Mouse (Mus musculus): ENCODE measurements around the gene Gabbr2.
A peak's percentile ranks its signal among the peaks of the same experiment; 100 is the strongest.

Gene Gabbr2

DNA sequence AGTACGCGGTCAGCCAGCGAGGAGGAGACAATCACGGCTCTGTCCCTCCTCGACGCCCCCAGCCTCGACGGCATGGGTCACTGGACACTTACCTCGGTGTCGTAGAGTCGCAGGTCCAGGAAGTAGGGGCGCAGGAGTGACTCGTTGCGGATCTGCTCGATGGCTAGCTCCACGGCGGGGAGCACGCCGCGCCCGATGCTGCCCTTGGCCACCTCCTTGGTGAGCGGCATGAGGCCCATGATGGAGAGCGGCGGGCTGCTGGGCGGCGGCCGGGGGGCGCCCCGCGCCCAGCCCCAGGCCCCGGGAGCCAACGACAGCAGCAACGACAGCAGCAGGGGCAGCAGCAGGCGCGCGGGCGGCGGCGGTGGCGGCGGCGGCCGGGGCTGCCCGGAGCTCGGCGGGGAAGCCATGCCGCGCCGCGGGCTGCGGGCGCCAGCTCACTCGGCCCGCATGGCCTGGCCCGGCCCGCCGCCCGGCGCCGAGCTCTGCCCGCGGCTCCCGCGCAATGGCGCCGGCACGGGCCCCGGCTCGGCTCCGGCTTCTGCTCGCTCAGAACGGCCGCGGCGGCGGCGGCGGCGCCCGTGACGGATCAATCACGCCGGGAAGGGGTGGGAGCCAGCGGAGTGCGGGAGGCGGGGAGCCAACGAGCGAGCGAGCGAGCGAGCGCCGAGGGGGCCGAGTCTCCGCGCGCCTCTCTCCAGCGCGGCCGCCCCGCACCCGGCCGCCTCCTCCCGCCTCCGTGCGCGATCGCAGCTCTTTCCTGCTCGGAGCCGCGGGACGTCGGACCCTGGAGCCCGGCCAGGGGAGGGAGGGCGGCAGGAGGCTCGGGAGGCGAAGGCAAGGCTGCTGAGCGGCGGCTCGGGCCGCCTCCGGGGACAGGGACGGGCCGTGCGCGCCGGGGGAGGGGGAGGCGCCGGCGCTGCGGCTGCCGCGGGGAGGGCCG is at the start of gene Gabbr2:
TSS of gene Gabbr2 (minus strand) at position 858 of the 943 bp plus-strand sequence.
- peak; percentile 43 for DNase-seq (ENCODE audit: low spot score)

DNA sequence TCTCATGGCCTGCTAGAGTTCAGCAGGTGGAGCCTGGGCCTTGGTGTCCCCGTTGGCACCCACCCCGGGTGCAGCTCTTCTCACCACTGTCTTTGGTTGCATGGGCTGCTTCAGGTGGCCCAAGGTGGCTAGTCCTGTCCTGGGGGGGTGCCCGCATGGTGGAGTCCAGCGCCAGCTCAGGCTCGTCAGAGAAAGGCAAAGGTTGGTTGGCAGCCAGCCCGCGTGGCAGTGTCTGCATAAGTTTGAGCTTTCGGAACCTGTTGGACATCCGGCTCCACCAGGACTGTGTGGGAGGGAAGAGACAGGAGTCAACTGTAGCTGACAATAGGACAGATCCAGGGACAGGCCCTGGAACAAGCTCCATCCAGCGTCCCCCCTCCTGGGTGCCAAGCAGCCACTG is 47.9 kb upstream of the Gabbr2 start:
- no peak for DNase-seq (ENCODE audit: low spot score)

DNA sequence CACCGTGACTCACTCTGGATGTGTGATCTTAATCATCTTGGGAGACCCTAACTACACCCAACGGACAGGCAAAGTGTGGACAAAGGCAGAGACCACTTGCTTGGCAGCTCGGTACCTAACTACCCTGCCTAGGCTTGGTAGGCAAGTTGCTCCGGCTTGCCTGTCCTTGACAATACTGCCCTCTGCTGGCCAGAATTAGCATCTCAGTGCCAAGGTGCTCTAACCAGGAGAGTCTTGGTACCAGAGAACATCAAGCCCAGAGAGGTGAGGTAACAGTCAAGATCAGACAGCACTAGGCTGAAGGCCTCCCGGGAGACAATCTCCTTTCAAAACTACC is 45.6 kb upstream of the Gabbr2 start:
- peak; percentile 89 for DNase-seq (ENCODE audit: low spot score)

DNA sequence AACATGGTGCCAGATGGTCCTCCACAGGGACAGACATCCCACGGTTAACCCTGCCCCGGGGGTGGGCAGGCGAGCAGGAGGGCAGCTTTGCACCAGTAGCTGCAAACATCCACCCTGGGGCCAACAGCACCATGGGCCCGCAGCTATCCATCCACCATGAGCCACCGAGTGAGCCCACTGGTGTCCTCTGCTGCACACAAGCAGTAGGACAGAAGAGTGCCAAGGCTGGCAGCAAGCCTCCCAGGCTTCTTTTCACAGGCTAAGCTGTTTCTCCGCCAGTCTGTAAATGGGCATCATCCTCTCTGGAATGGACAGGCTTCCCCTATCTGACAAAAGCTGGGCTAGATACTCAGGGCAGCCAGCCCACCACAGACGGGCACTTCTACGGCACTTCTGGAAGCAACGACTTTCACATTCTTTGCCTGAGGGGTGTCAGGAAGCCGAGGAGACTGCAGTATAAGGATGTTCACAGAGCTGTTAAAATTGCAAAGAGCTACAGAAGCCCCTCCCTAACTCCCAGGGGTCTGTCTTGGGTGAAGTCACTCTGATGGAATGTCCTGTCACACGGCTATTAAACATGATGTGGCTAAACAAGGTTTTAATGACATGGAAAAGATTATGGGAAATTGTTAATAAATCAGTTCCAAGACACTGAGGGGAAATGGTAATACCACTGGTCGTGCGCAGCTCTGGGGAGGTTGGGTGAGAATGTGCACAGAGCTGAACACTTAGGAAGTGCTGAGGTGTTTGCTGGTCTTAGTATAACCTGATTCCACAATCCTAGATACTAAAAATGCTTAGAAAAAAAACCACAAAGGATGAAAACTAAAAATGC is 45.0 kb upstream of the Gabbr2 start:
- DNase-seq (ENCODE audit: low spot score), result peak; percentile 52

DNA sequence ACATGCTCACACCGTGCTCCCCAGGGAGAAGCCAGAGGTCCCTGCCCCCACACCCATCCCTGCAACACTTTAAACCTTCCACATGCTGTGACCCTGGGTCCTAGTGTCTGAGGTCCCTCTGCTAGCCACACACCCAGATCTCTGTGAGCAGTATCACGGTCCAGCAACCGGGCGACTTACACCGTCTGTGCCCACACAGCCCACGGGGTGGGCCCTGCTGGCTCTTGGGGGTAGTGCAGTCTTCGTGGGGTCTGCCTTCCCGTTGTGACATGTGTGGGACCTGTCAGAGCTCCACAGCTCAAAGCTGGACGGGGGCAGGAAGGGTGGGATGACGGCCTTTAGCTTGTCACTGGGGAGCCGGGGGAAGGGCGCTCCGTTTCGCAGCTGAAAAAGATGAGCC is 43.9 kb upstream of the Gabbr2 start:
- DNase-seq (ENCODE audit: low spot score), result peak; percentile 28

DNA sequence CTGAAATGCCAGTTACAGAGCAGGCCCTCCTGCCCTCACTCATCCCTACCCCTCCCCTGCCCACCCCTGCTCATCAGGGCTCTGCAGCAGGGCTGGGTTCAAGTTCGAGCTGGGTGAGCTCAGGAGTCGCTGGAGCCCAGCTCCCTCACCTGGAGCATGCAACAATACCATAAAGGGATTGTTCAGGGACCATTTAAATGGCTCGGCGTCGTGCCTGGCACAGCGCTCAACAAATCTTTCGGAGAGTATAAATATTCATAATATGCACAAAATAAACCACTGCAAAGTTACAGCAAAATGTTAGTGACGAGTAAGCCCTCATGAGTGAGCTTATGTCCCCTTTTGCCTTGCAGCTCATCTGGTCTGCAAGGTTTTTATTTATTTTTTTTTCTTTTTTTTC is 40.5 kb upstream of the Gabbr2 start:
- no peak for DNase-seq (ENCODE audit: low spot score)

DNA sequence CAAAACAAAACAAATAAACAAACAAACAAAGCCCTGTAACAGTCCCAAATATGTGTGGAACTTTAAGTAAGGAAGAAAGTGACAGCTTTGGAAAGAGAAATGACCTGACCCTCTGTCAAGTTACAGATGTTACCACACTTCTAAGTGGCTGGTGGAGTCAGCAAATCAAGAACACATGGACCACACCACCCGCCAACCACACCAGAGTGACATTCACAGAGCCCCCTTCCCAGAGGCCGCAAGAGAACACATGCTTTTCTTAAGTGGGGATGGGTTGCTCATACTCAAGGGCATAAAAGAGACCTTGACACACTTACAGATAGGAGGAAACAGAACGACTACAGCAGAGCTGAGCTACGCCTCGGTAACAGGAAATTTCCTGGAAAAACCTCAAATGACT is 37.1 kb upstream of the Gabbr2 start:
- DNase-seq (ENCODE audit: low spot score), result no peak

DNA sequence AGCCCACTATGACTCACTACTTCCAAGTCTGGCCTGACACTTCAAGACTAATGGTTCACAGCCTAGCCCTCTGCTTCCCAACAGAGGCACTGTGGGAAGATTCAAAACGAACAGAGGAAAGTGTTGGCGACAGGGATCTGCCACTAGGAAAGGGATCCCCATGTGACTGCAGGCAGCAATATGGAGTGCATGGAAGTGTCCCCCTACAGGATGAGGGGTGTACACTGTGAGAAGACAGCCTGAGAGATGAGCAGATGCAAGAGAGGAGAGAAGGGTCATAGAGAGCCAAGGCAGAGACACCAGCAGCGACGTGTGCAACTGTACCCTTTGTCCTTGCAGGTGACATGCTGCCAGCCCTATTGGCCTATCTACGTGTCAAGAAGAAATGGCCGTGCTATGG is 32.3 kb upstream of the Gabbr2 start:
- no peak for DNase-seq (ENCODE audit: low spot score)

DNA sequence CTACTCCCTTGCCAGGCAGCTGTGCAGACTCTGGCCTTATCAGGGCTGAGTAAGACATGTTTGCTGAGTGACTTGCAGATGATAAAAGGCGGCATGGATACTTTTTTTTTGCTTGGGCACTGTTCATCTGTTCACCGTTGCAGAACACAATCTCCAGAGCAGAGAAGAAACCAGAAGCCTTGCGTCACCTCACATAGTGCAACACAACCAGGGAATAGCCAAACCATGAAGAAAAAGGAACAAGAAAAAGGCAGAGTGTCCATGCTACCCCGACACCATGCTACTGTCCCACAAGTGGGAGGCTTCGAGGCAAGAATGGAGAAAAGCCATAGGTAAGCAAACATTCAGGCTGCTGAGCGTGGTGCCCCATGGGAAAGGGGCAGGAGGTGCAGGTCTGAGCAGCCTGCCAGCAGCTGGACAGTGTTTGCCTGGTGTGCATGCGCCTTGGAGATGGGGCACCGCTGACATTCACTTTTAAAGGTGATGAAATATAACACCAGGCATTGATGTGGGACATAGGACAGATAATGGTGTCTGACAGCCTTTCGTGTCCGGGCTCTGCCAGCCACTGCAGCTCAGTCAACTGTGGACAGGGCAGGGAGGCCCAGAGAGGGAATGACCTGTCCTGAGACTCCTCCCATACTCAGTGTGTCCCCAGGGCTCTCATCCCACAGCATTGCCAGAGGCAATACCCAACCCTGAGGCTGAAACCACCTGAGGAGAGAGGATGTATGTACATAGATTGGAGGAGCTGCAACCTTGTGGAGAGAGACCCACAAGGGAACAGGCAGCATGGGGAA is 31.3 kb upstream of the Gabbr2 start:
- no peak for DNase-seq (ENCODE audit: low spot score)

DNA sequence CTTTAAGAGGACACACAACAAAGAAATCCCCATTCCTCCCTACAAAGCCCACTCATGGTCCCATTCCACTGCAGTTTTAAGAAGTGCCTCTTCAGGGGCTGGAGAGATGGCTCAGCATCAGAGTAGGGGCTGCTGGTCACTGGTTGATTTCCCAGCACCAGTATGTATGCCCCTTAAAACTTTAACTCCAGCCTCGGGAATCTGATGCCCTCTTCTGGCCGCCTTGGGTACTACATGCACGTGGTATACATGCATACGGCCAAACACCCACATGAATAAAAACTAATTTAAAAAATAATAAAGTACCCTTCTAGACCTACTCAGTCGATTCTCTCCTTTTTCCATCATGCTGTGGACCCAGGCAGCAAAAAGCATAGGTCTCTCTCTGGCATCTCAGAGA is 28.9 kb upstream of the Gabbr2 start:
- peak; percentile 65 for DNase-seq (ENCODE audit: low spot score)

DNA sequence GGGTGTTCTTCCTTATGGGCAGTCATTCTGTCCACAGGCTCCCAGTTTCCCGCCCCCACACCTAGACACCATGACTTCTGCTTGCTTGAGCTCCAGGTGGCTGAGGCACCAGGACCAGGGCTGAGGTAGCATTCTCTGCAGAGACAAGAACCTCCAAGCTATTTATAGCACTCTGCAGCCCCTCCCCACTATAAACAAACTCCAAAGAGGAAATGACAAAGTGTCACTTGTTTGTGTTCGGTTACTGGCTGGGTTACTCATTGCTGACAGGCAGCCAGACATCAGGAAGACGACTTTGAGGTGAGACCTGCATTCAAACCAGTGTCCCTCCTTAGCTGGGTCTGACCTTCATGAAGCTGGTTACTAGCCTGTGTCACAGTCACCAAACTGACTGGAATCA is 23.5 kb upstream of the Gabbr2 start:
- no peak for DNase-seq (ENCODE audit: low spot score)

DNA sequence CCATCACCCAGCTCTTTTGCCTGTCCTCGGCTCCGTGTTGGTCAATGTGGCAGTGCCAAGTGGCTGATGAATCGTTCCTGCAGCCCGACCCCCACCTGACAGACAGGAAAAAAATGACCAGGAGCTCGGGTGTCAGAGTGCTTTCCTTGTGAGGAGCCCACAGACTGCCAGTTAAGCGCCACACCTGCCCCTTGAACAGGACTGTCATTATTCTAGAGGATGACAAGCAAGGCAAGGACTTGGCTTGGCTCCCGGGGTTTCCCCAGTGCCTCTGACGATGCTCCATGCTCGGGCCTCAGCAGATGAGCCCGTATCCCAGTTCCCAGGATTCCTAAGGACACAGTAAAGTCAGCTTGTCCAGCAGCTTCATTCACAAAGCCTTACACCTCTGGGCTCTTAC is 20.8 kb upstream of the Gabbr2 start:
- DNase-seq (ENCODE audit: low spot score), result no peak

DNA sequence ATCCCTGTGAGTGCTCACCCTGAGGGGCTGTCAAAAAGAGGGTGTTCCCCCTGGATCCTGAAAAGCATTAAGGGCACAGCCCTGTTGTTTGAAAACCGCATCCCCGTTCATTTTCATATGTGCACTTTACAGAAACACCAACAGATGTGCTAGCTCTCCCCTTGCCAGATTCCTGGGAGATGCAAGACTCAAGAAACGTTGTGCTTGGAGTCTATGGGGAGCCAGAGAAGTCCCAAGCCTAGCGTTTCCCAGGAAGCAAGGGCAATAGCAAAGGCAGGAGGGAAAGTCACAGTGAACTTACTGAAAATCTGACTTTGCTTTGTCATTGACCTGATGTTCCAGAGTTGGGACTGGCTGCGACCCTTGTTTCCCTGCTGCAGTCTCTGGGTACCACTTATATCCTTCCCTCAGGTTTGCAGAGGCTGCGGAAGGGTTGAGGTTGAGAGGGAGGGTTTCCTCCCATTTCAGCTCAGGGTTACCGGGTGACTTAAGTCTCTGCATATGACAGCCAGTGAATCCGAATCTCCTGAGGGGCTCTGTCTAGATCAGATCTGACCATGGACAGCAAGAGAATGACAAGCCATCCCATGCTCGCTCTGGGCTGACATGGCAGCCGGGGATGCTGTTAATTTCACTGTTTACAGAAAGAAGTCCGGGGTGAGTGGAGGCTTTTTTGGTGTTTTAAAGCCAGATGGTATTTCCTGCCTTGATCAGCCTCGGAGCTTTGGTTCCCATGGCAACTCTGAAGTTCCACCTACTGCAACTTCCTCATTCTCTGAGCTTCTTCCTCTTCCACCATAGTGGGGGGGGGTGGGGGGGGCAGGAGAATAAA is 18.9 kb upstream of the Gabbr2 start:
- no peak for DNase-seq (ENCODE audit: low spot score)

DNA sequence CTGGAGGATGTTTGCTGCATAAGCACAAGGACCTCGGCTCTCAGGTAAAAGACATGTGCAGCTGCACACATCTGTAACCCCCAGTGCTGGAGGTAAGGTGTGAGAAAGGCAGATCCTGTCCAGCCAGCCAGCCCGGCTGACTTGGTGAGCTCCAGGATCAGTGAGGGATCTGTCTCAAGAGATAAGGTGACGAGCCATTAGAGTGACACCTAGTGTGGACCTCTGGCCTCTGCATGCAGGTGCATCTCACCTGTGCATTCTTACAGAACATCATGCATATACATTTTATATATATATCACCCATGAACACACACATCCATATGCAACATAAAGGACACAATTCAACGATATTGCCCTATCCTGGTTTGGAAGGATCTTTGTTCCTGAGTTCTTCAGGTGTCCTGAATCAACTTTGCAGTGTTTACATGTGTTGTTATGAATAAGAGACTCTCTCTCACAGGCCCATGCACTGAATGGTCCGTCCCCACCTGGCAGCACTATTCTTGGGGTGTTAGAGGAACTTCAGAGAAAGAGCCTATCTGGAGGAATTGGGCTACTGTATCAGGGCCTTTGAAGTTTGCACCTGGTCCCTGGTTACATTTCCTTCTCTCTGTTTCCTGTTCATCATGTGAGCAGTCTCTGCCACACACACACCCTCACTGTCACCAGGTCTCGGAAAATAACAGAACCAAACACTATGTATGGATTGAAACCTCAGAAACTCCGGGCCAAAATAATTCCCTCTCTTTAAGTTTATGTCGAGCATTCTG is 9.1 kb upstream of the Gabbr2 start:
- no peak for DNase-seq (ENCODE audit: low spot score)

DNA sequence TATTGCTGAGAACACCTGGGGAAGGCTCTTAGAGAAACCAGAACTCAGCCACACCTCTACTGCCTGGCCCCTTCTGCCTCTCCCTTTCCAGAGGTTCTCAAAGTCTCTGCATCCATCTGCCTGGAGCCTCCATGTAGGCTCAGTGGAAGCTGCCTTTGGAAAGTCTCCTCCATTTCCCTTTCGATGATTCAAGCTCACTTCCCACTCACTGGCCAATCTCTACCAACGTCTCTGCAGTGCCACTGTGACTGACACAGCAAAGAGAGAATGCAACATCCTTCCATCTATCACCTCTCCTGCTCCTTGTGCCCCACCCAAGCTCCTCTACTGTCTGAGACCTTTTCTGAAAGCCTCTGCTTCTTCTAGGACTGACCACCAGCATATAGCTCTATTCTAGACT is 6.3 kb upstream of the Gabbr2 start:
- no peak for DNase-seq (ENCODE audit: low spot score)

DNA sequence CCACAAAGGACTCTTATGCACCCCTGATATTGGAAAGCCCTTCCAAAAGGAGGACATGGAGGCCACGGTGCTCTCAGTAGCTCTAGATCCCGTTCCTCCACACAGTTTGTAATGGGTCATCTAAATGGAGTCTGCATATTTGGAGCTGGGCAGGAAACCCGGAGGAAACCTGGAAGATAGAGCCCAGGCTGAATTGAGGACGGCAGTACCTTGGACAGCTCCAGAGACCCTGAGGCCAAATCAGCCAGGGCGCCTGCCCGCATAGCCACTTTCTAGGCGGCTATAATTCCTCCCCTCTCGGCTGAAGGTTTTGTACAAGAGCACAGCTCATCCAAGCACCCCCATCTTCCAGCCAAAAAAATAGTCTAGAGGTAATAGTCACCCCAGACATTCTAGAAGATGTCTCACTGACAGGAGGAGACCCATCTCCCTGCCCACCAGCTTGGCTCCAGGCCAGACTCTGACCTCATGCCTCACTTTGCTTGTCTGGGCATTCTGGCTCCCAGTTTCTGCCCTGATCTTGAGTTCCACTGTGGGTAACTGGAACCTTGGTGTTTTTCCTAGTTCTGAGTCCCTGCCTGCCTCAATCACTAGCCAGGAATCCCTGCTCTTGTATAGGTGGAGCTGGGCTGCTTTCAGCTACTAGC is 1.3 kb upstream of the Gabbr2 start:
- DNase-seq (ENCODE audit: low spot score), result peak; percentile 84

DNA sequence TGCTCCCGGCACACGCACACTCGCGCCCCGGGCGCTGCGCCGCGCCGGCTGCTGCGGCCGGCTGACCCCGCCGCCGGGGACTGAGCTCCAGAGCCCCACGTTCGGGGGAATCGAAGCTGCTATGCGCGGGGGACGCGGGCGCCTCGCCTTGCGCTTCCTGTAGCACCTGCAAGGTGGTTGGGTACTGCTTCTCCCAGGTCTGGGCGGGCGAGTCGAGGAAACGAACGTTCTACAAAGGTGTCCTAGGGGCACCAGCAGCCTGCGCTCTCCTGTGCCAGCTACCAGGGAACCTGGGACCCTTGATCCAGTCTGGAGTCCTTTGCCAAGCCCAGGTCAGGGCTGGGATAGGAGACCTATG is 265 bp upstream of the Gabbr2 start:
- peak; percentile 41 for DNase-seq (ENCODE audit: low spot score)

DNA sequence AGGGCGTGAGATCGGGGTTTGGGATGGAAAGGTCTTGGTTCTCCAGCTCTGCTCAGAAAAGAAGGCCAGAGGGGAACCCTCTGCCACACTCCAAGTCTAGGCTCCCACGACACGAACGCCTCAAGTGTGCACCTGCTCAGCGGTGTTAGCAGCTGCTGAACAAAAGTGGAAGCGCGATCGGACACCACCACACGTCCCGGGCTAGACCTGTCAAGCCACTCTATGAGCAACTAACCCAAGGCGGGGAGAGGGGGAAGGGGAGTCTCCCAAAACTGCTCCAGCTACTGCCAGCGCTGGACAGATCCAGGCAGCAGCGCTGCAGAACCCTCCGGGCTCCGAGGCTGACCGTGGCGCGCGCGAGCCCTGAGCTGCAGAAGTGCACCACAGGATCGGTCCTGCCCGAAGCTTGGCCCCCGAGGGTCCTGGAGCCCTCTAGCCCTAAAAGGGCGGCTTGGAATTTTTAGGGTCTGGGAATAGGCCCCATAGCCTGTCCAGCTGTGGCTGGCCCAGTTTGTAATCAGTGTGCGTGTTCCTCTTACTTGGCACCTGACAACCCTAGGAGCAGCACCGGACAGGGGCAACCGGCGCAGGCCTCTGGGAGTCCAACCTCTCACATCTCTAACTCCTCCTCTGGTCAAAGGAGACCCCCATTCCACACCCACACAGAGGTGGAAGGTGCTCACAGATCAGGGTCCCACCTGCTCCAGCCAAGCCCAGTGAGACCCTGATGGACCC is 1.2 kb downstream of the Gabbr2 start:
- DNase-seq (ENCODE audit: low spot score), result peak; percentile 37

DNA sequence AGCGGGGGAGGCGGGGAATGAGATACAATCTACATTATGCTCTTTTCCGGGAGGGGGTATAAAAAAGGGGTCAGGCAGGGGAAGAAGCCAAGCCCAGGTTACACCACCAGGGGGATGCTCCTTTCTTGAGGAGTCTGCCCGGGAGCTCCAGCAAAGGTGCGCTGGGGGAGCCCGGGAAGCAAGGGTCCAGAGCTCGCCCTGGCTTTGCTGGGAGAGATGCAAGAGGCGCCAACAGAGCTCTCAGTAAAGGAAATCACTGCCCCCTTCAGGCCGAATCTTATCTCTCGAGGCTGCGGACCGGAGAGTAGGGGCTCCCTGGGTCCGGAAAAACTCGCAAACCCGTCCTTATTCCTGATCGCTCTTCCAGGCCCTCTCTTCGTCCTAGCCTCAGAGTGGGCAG is 1.8 kb downstream of the Gabbr2 start:
- peak; percentile 85 for DNase-seq (ENCODE audit: low spot score)

DNA sequence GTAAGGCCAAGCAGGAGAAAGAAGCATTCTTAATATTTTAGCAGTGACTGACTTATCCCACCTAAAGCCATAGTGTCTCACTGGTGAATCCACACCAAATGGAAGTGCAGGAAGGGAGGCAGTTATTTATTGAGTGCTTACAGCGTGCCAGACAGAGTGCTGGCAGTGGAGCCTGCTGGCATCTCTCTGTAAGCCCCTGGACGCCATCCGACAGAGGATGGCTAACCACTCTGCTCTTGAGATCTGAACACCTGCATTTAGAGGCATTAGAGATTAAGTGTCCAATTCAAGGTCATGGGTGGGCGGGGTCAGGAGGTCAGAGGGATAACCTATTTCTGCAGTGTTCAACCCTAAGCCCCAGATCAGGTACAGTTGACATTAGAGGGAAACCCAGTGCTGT is 2.8 kb downstream of the Gabbr2 start:
- no peak for DNase-seq (ENCODE audit: low spot score)

All from retina, embryonic 14.5 days (tissue).